Mouse (Mus musculus) hindbrain, embryonic 14.5 days (tissue): ENCODE data around the gene Slc22a5. TPM values are rescaled to one million over a fixed set of nuclear protein-coding genes. Genes with fewer than 3 reads are reported as not detected.
A peak's percentile ranks its signal among the peaks of the same experiment; 100 is the strongest.
"Not testable (repeated sequence)": the region's sequence is repeated elsewhere in the genome, so short reads cannot be mapped to it uniquely, and the experiment has no call there.

Source experiments
- ATAC-seq: fragments of 200-750 bp; cut with Nextera tagmentation; 2 replicates; pipeline ENCODE4 v1.8.0; 2017; ENCODE audit warnings: moderate number of reproducible peaks, mild to moderate bottlenecking, moderate TSS enrichment, moderate library complexity; ENCODE audit not compliant: low FRiP score
- DNase-seq: peaks from one replicate; pipeline ENCODE4 v3.0.0-alpha.2; 2015; ENCODE audit warnings: low spot score
- H3K27ac ChIP-seq: fragments of 300-500 bp; sonication (generic); 2 replicates; pipeline ENCODE4 v1.5.1; 2014; ENCODE audit warnings: mild to moderate bottlenecking, moderate library complexity
- H3K27me3 ChIP-seq: fragments of 300-500 bp; sonication (generic); 2 replicates; pipeline ENCODE4 v1.6.1; 2014; ENCODE audit warnings: mild to moderate bottlenecking, low read length, mixed read lengths; ENCODE audit not compliant: control insufficient read depth, insufficient read depth
- H3K36me3 ChIP-seq: fragments of 300-500 bp; sonication (generic); replicated peaks from 2 replicates; pipeline ENCODE4 v1.6.1; 2014; ENCODE audit not compliant: control insufficient read depth, insufficient read depth
- H3K4me1 ChIP-seq: fragments of 300-500 bp; sonication (generic); replicated peaks from 2 replicates; pipeline ENCODE4 v1.6.1; 2014; ENCODE audit warnings: antibody characterized with exemption, low read length, mixed read lengths; ENCODE audit not compliant: control insufficient read depth, insufficient read depth
- H3K4me2 ChIP-seq: fragments of 300-500 bp; sonication (generic); replicated peaks from 2 replicates; pipeline ENCODE4 v1.6.1; 2014; ENCODE audit warnings: mild to moderate bottlenecking, moderate library complexity
- H3K4me3 ChIP-seq: fragments of 300-500 bp; sonication (generic); replicated peaks from 2 replicates; pipeline ENCODE4 v1.5.1; 2014; ENCODE audit warnings: mild to moderate bottlenecking, low read length
- H3K9ac ChIP-seq: fragments of 300-500 bp; sonication (generic); 2 replicates; pipeline ENCODE4 v1.6.1; 2014
- H3K9me3 ChIP-seq: fragments of 300-500 bp; sonication (generic); 2 replicates; pipeline ENCODE4 v1.6.1; 2016; ENCODE audit warnings: low read length; ENCODE audit not compliant: control insufficient read depth
- WGBS: fragments of 180-500 bp; shearing (Covaris S2); extraction: QIAGEN DNeasy Blood & Tissue Kit; methylation state at CpG from one replicate; pipeline ENCODE4 v1.1.7; 2014; 5-methylcytosine and 5-hydroxymethylcytosine counted together
- polyA plus RNA-seq: library from polyadenylated mRNA; unstranded; fragments of >200 nt; fragmentation: Nextera tagmentation; extraction: Ambion mirVana; gene quantifications from 2 replicates; pipeline ENCODE4 v1.2.1, GENCODE M21; 2014

The Slc22a5 gene
- polyA plus RNA-seq: 11.9 and 12.9 TPM in 2 replicates

DNA sequence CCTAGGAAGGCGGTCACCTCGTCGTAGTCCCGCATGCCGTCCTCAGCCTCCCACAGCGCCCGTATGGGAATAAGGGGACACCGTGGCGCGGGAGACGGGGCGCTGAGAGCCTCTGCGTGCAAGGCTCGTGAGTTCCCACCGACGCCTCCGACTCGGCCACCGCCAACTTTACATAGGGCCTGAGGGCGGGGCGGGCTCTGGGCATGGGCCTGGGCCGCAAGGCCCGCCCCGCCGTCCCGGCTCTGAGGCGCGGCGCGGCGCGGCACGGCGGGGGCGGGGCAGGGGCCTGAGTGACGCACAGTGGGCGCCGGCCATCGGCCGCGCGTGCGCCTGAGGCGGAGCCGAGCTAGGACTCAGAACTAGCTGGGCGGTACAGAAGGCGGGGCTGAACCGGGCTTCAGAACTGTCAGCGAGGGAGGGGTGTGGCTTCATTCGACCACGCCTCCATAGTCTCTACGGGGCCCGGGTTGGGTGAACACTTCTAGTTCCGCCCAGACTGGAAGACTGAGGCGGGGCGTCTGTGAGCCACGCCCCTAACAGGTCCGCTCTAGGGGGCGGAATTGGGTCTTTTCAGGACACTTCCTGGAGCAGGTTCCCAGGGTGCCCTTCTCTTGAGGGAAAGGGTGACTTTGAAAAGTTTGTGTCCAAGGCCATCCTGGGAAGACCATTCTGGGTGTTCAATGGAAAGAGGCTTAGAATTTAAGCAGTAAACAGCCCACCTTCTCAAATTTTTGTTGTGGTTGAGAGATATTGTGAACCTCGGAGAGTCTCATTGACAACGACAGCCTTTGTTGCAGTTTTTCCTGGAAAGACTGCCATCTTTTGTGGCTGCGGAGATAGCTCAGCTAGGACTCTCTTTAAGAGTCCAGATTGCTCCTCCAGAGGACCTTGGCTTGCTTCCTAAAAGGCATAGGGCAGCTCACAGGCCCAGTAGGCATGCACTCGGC lies at the start of gene Slc22a5:
Slc22a5 (minus strand) TSS at position 156 of the 947 bp plus-strand sequence.
- ATAC-seq: peak; percentile 98
- 4% methylated on average over 52 of the region's 63 CpGs for WGBS

DNA sequence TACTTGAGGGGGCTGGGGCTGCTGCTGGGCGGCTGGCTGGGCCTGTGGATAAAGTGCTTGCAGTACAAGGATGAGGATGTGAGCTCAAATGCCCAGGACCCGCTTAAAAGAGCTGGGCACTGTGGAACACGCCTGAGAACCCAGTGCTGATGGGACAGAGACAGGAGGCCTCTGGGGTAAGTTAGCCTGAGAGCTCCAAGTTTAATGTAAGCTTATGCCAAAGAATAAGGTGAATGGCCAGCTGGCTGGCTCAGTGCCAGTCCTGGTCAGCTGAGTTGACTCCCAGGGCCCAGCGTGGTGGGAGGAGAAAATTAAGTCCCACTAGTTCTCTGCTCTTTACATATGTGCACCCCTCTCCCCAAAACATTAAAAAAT lies 40.5 kb upstream of the Slc22a5 start:
- not testable (repeated sequence) for DNase-seq, H3K27ac ChIP-seq, ATAC-seq, H3K27me3 ChIP-seq, H3K4me3 ChIP-seq, H3K9me3 ChIP-seq, H3K9ac ChIP-seq, H3K4me2 ChIP-seq, H3K4me1 ChIP-seq, H3K36me3 ChIP-seq
- 77% methylated on average over 4 of the region's 4 CpGs for WGBS

More for the DNA sequence above, at the start of gene Slc22a5:
- Histone ChIP-seq H3K36me3 (no peaks in the 10 kb centered on the region), H3K4me2 (peak within 1 kb of the TSS; percentile 91), H3K27ac (0 out of 2 replicates have a peak within 1 kb of the TSS, but pooled peaks have one; percentile 43), H3K9me3 (no peaks in the 10 kb centered on the region), H3K9ac (peak within 1 kb of the TSS; percentile 75), H3K4me1 (peaks cover 30% of the 10 kb centered on the region), H3K27me3 (no peaks in the 10 kb centered on the region), H3K4me3 (peak within 1 kb of the TSS; percentile 59)
- DNase-seq: peak; percentile 96

DNA sequence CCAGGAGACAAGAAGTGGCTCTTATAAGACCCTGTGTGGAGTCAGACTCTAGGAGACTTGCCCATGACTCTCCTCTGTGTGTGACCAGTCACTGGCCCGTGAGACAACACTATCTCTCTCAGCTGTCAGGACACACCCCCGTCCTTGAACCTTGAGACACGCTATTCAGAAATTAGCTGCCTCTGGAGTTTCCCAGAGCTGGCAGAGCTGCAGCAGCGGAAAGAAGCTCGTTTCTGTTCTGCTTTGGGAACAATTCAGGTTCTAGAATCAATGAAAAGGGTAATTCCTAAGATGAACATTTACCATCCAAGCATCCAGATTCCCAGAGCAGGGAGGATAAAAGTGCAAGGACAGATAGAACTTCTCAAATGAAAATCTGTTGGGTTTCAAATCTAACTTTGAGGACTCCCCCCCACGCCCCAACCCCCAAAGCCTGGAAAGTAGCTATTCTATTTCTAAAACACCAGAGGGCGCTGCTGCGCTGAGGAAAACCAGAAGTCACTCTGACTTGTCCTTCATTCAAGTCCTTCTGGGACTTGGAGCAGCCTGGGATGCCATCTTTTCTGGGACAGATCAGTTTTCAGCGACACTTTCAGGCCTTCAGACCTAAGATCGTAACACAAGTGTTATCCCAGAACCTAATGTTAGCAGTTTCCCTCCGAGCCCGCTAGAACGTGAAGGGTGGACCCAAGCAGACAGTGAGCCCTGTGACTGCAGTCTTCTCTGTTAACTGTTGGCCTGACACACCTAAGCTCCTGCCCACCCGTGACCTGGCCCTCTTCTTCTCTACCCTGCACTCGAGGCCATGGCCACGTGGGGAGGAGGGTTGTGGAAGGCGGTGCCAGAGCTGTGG lies 39.9 kb upstream of the Slc22a5 start:
- Histone ChIP-seq H3K4me1 (no peaks in the 10 kb centered on the region), H3K4me2 (no peak overlapping the region), H3K27ac (no peak overlapping the region), H3K27me3 (no peaks in the 10 kb centered on the region), H3K36me3 (no peaks in the 10 kb centered on the region), H3K9ac (no peak overlapping the region), H3K4me3 (no peak overlapping the region), H3K9me3 (no peaks in the 10 kb centered on the region)
- DNase-seq (peak; percentile 78), ATAC-seq (no peak)
- 41% methylated on average over 17 of the region's 17 CpGs for WGBS

DNA sequence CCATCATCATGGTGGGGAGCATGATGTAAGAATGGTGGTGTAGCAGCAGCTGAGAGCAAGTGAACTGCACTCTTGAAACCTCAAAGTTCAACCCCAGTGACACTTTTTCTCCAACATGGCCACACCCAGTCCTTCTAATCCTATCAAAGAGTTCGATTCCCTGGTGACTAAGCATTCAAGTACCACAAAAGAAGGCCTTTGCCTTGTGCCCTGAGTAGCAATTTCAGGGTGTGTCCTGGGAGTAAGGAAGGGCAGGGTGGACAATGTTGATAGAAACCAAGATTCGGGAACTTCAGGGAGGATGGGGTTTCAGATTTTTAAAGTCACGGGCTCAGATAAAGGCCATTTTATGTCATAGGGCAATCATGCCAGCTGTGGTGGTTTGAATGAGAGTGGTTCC lies 38.3 kb upstream of the Slc22a5 start:
- Histone ChIP-seq H3K9me3 (no peaks in the 10 kb centered on the region), H3K36me3 (no peaks in the 10 kb centered on the region), H3K27ac (no peak overlapping the region), H3K4me3 (no peak overlapping the region), H3K4me1 (no peaks in the 10 kb centered on the region), H3K27me3 (no peaks in the 10 kb centered on the region), H3K9ac (no peak overlapping the region), H3K4me2 (no peak overlapping the region)
- DNase-seq (no peak), ATAC-seq (no peak)
- 85% methylated on average over 3 of the region's 3 CpGs for WGBS

DNA sequence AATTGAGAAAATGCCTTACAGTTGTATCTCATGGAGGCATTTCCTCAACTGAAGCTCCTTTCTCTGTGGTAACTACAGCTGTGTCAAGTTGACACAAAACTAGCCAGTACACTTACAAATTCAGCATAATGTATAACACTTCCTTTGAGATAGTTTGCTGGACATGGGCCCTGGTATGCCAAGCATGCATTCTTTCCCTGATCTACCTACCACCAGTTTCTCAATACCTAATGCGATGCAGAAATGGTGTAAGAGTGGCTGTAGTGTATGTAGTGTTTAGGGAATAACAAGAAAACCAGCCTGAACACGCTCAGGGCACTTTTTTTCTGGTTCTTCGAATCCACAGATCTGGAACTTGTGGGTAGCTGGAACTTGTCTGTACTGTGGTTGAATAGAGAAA lies 37.1 kb upstream of the Slc22a5 start:
- 79% methylated on average over 3 of the region's 3 CpGs for WGBS
- ATAC-seq: no peak

DNA sequence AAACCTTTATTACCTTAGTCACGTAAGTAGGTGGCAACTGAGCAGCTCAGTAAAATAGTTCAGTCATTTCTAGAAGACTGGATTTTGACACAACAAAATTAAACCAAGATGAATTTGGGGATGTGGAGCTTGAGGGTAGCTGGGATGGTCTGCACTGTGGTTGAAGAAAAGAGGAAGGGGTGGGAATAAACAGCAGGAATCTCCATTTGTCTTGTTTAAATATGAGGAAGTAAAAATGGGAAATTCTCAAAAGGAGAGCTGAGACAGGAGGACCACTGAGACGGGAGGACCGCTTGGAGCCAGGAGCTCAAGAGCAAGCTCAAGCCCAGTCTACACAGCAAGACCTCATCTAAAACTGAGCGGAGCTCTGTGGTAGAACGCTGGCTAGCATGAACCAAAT lies 34.8 kb upstream of the Slc22a5 start:
- no peak overlapping the region for H3K9ac ChIP-seq
- no peak for ATAC-seq
- no peaks in the 10 kb centered on the region for H3K9me3 ChIP-seq
- no peak overlapping the region for H3K4me2 ChIP-seq
- no peak for DNase-seq
- no peaks in the 10 kb centered on the region for H3K27me3 ChIP-seq
- no peak overlapping the region for H3K4me3 ChIP-seq
- WGBS: 91% methylated on average over 5 of the region's 5 CpGs
- H3K36me3 ChIP-seq: no peaks in the 10 kb centered on the region
- no peak overlapping the region for H3K27ac ChIP-seq
- no peaks in the 10 kb centered on the region for H3K4me1 ChIP-seq

More for the DNA sequence above, 37.1 kb upstream of the Slc22a5 start:
- H3K4me3 ChIP-seq: no peak overlapping the region
- DNase-seq: no peak
- H3K36me3 ChIP-seq: no peaks in the 10 kb centered on the region
- no peak overlapping the region for H3K27ac ChIP-seq
- H3K9ac ChIP-seq: no peak overlapping the region
- no peaks in the 10 kb centered on the region for H3K27me3 ChIP-seq
- H3K9me3 ChIP-seq: no peaks in the 10 kb centered on the region
- no peak overlapping the region for H3K4me2 ChIP-seq
- no peaks in the 10 kb centered on the region for H3K4me1 ChIP-seq

DNA sequence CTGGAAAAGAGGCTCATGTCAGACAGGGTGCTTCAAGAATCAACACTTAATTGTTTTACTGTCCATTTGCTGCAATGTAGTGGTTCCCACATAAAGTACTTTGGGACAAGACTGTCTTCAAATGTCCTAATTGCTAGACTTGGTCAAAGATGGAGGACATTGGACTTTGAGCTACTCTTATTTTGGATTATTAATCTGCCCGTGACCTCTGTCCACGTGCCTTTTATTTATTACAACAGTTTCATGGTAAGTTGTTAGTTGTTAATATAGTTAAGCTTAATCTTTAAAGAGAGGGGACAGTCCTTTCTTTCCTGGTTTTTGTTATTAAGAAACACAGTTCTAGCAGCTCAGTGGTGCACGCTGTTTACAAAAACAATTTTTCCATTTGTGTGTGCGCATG lies 27.4 kb upstream of the Slc22a5 start:
- H3K9ac ChIP-seq: no peak overlapping the region
- no peaks in the 10 kb centered on the region for H3K36me3 ChIP-seq
- H3K4me2 ChIP-seq: no peak overlapping the region
- no peaks in the 10 kb centered on the region for H3K9me3 ChIP-seq
- H3K4me1 ChIP-seq: no peaks in the 10 kb centered on the region
- no peak for DNase-seq
- H3K27me3 ChIP-seq: no peaks in the 10 kb centered on the region
- no peak overlapping the region for H3K27ac ChIP-seq
- 98% methylated on average over 4 of the region's 4 CpGs for WGBS
- no peak overlapping the region for H3K4me3 ChIP-seq
- ATAC-seq: no peak

DNA sequence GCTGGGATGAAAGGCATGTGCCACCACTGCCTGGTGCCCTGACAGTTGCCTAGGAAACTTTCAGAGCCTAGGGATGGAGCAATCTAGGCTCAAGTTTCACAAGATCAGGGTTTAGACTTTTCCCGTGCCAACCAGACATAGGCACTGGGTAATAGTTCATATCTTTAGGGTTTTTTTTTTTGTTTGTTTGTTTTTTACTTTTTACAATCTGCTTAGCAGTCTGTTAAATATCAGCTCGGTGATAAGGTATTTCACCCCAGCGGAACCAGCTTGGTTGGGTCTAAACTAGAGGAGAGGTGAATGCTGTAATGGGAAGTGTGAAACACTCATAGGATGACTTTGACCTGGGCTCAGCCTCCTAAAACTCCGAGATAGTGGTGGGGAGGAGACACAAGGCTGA lies 19.6 kb upstream of the Slc22a5 start:
- H3K4me2 ChIP-seq: no peak overlapping the region
- 93% methylated on average over 4 of the region's 4 CpGs for WGBS
- no peaks in the 10 kb centered on the region for H3K9me3 ChIP-seq
- no peak for ATAC-seq
- H3K27me3 ChIP-seq: no peaks in the 10 kb centered on the region
- no peaks in the 10 kb centered on the region for H3K36me3 ChIP-seq
- H3K4me3 ChIP-seq: no peak overlapping the region
- no peak overlapping the region for H3K9ac ChIP-seq
- no peaks in the 10 kb centered on the region for H3K4me1 ChIP-seq
- no peak for DNase-seq
- H3K27ac ChIP-seq: no peak overlapping the region

DNA sequence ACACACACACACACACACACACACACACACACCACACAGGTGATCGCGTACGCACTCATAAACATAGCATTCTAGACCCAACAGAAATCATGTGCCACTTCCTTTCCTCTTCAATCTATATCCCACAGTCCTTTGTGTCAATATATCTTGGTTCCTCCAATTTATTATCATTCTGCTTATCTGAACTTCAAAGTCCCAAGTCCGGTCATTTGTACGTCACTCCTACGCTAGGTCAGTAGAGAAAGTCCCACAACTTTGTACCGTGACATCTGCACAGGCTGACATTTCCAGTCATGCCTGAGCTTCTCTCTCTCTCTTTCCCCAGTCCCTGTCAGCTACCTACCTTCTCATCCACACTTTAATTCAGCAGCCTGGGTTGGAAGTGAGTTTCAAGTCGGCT lies 17.2 kb upstream of the Slc22a5 start:
- 95% methylated on average over 8 of the region's 8 CpGs for WGBS
- Histone ChIP-seq H3K4me2 (no peak overlapping the region), H3K4me3 (no peak overlapping the region), H3K27ac (no peak overlapping the region), H3K36me3 (no peaks in the 10 kb centered on the region), H3K9ac (no peak overlapping the region), H3K27me3 (no peaks in the 10 kb centered on the region), H3K9me3 (no peaks in the 10 kb centered on the region), H3K4me1 (no peaks in the 10 kb centered on the region)
- ATAC-seq: no peak
- no peak for DNase-seq
